Mouse (Mus musculus) C2C12 (cell line): ENCODE measurements around the gene Luzp1. TPM values are rescaled to one million over a fixed set of nuclear protein-coding genes. Genes with fewer than 3 reads are reported as not detected.

Experiments used
- H3K27me3 ChIP-seq: one replicate; pipeline ENCODE4 v1.6.1; 2011; ENCODE audit not compliant: control insufficient read depth, insufficient read depth, insufficient read length
- H3K36me3 ChIP-seq: one replicate; pipeline ENCODE4 v1.6.1; 2011; ENCODE audit not compliant: control insufficient read depth, insufficient read depth
- H3K4me3 ChIP-seq: one replicate; pipeline ENCODE4 v1.5.1; 2011; ENCODE audit warnings: mild to moderate bottlenecking, control low read depth; ENCODE audit not compliant: poor library complexity, insufficient read depth, severe bottlenecking
- H3K79me2 ChIP-seq: one replicate; pipeline ENCODE4 v1.6.1; 2011; ENCODE audit not compliant: control insufficient read depth, insufficient read depth
- H3K79me3 ChIP-seq: one replicate; pipeline ENCODE4 v1.6.1; 2011; ENCODE audit warnings: low read depth, control low read depth
- H3ac ChIP-seq: one replicate; pipeline ENCODE3; 2011; ENCODE audit warnings: low read depth; ENCODE audit not compliant: control insufficient read depth, insufficient read length
- CEBPB ChIP-seq: IDR thresholded peaks from one replicate; pipeline ENCODE4 v1.6.1; 2011; ENCODE audit warnings: low read depth, mild to moderate bottlenecking, control low read depth, moderate library complexity
- CTCF ChIP-seq: IDR thresholded peaks from one replicate; pipeline ENCODE4 v1.5.1; 2011; ENCODE audit not compliant: control insufficient read depth, insufficient read depth, insufficient read length
- FOSL1 ChIP-seq: IDR thresholded peaks from one replicate; pipeline ENCODE4 v1.8.0; 2011; ENCODE audit warnings: mild to moderate bottlenecking, low read length; ENCODE audit not compliant: poor library complexity, insufficient read depth, severe bottlenecking
- MAX ChIP-seq: IDR thresholded peaks from one replicate; pipeline ENCODE4 v1.6.1; 2011; ENCODE audit warnings: mild to moderate bottlenecking, control low read depth
- MYOD1 ChIP-seq: IDR thresholded peaks from one replicate; pipeline ENCODE4 v1.6.1; 2011; ENCODE audit warnings: low read depth; ENCODE audit not compliant: control insufficient read depth, insufficient read length
- MYOG ChIP-seq: IDR thresholded peaks from one replicate; pipeline ENCODE4 v1.6.1; 2011; ENCODE audit not compliant: control insufficient read depth, insufficient read length; ENCODE audit errors: extremely low read depth
- USF1 ChIP-seq: IDR thresholded peaks from one replicate; pipeline ENCODE4 v1.6.1; 2011; ENCODE audit warnings: low read depth, mild to moderate bottlenecking, control low read depth, moderate library complexity
- long read RNA-seq, 2 experiments: library from polyadenylated mRNA; unstranded; transcript quantifications; one replicate each; pipeline ENCODE4 v2.0.0; 2019 to 2020
- polyA plus RNA-seq: library from polyadenylated mRNA; unstranded; fragments of >200 nt; fragmentation: generic; extraction: Trizol; gene quantifications from one replicate; pipeline ENCODE4 v1.2.1, GENCODE M21; 2012; ENCODE audit warnings: missing spikeins

Luzp1 gene
- 16.1 TPM for polyA plus RNA-seq
- long read RNA-seq, experiment 1, full-length matches to known transcripts = 1 of 67 reads
- long read RNA-seq, experiment 1, partial matches to known transcripts = 50 of 67 reads
- long read RNA-seq, experiment 1, other reads (novel, unspliced or antisense) = 16 of 67 reads
- long read RNA-seq, experiment 2, full-length matches to known transcripts = 4 of 26 reads
- long read RNA-seq, experiment 2, partial matches to known transcripts = 19 of 26 reads
- long read RNA-seq, experiment 2, other reads (novel, unspliced or antisense) = 3 of 26 reads

GRCm38 (mm10) chr4:136469371-136469903 is at the start of gene Luzp1:
Luzp1 (plus strand) TSS chr4:136469761.
- Histone ChIP-seq H3K27me3 (no peaks in the 10 kb centered on the region), H3K4me3 (peak within 1 kb of the TSS; percentile 74), H3ac (peak within 1 kb of the TSS; percentile 83), H3K79me3 (peaks cover 37% of the 10 kb centered on the region), H3K79me2 (peaks cover 48% of the 10 kb centered on the region), H3K36me3 (no peaks in the 10 kb centered on the region)
- no peak for TF ChIP-seq CEBPB

DNA sequence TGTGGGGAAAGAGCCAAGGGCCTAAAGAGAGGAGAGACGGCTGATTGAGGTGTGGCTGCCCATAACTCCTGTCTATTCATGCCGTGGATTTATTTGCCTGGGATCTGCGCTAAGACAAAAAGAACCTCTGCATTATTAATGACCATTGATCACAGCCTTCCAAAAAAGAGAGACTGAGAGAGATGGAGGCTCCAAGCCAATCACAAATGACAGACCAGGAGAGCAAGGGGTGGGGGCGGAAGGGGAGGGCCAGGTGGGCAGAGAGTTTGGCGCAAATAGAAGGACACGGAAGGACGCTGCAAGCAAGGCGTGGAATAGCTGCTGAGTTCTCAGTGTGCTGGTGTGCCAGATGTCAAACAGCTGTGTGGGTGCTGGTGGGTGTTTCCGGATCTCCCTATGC is 46.3 kb upstream of the Luzp1 start, which contains the start of gene Htr1d:
Htr1d (plus strand) TSS at position 301 of the 400 bp plus-strand sequence.
- H3K79me3 ChIP-seq = no peaks in the 10 kb centered on the region
- H3K27me3 ChIP-seq = peaks cover 20% of the 10 kb centered on the region
- TF ChIP-seq MAX = no peak
- no peak for TF ChIP-seq FOSL1
- TF ChIP-seq MYOD1 = no peak
- TF ChIP-seq CTCF = no peak
- TF ChIP-seq MYOG = no peak
- TF ChIP-seq CEBPB = no peak
- TF ChIP-seq USF1 = no peak
- H3K79me2 ChIP-seq = no peaks in the 10 kb centered on the region
- H3K36me3 ChIP-seq = no peaks in the 10 kb centered on the region
- no peak within 1 kb of the TSS for H3K4me3 ChIP-seq
- H3ac ChIP-seq = peak within 1 kb of the TSS; percentile 70

DNA sequence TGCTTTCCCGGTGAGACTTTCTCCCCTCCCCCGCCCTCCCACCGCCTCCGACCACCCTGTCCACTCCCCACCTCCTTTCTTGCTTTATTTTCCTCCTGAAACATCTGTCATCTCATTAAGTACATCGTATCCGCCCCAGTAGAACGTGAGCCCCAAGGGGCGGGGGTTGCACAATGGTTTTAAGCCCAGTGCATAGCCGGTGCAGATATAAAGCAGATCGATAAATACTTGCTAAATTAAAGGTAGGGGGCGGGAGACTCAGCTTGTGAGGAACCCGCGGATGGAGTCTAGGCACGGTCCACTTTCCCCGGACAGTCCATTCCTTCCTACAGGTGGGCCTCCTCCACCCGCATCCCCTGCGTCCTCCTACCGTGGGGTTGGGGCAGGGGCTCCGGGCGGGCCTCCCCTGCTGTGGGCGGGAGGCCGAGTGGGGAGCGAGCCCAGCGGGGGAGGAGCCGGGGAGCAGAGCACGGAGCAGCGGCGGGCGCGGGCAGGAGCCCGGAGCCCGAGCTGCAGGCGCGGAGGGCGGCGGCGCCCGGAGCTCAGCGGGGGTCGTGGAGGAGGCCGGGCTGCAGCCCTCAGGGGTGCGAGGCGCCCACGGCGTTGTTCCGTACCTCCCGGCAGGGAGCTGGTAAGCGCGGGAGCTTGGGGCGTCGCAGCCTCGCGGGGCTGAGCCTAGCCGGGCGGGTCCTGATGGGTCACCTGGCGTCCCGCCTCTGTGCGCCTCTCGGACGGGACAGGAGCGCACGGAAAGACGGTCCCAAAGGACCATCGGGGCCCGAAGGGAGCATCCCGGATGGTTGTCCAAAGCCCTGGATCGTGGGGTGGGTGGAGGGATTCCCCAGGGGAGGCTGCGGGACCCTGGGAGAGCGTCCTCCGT is 45.2 kb upstream of the Luzp1 start:
- H3K36me3 ChIP-seq = no peaks in the 10 kb centered on the region
- TF ChIP-seq MYOG (no peak), USF1 (no peak), MAX (no peak), CEBPB (no peak), FOSL1 (no peak), MYOD1 (no peak), CTCF (no peak)
- peak overlapping the region; percentile 70 for H3ac ChIP-seq
- H3K27me3 ChIP-seq = peaks cover 20% of the 10 kb centered on the region
- no peaks in the 10 kb centered on the region for H3K79me3 ChIP-seq
- no peak overlapping the region for H3K4me3 ChIP-seq
- no peaks in the 10 kb centered on the region for H3K79me2 ChIP-seq

DNA sequence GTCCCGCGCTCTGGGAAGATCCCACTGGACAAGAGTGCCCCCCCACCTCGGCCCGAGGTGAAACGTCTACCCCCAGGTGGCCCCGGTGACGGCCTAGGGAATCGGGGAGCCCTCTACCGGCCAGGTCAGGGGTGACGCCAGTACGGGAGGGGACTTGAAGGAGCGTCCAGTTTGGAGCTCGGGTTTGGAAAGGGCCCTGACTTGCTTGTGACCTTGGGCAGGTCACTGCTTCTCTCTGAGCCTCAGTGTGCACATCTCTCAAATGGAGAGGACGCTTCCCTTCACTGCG is 44.6 kb upstream of the Luzp1 start:
- Histone ChIP-seq H3K36me3 (no peaks in the 10 kb centered on the region), H3K79me3 (no peaks in the 10 kb centered on the region), H3ac (no peak overlapping the region), H3K79me2 (no peaks in the 10 kb centered on the region), H3K27me3 (peaks cover 20% of the 10 kb centered on the region), H3K4me3 (no peak overlapping the region)
- TF ChIP-seq MAX = no peak
- no peak for TF ChIP-seq MYOD1
- no peak for TF ChIP-seq FOSL1
- TF ChIP-seq USF1 = no peak
- TF ChIP-seq CTCF = no peak
- no peak for TF ChIP-seq MYOG

- H3K4me3 ChIP-seq = no peak overlapping the region
These were observed 38.8 kb upstream of the Luzp1 start for GRCm38 (mm10) chr4:136430609-136431375.

More at GRCm38 (mm10) chr4:136430609-136431375, 38.8 kb upstream of the Luzp1 start:
- Histone ChIP-seq H3K79me2 (no peaks in the 10 kb centered on the region), H3K27me3 (no peaks in the 10 kb centered on the region), H3ac (no peak overlapping the region), H3K79me3 (no peaks in the 10 kb centered on the region), H3K36me3 (no peaks in the 10 kb centered on the region)
- TF ChIP-seq MAX = no peak
- TF ChIP-seq MYOG = no peak
- no peak for TF ChIP-seq CEBPB
- no peak for TF ChIP-seq FOSL1
- TF ChIP-seq CTCF = no peak
- no peak for TF ChIP-seq MYOD1
- no peak for TF ChIP-seq USF1
